Mouse (Mus musculus): ENCODE results near the gene Ube2v1. TPM values are rescaled to one million over a fixed set of nuclear protein-coding genes. Genes with fewer than 3 reads are reported as not detected.
A peak's percentile ranks its signal among the peaks of the same experiment; 100 is the strongest.

Gene Ube2v1
- polyA plus RNA-seq, 1 experiment from 2014 or later, result 184 TPM

- WGBS, result 28% methylated on average over 11 of the region's 11 CpGs
- H3K4me3 ChIP-seq (ENCODE audit: low read depth, low read length), result no peak overlapping the region
- no peak overlapping the region for H3K4me2 ChIP-seq (replicated peaks; ENCODE audit: low read depth, low read length)
- H3K27ac ChIP-seq (ENCODE audit: low read length), result no peak overlapping the region
- DNase-seq (ENCODE audit: low spot score) (peak; percentile 93), ATAC-seq (peak; percentile 78)
- H3K36me3 ChIP-seq (ENCODE audit: insufficient read depth, low read length), result peaks cover 8% of the 10 kb centered on the region; the same call in 1 of the 2 replicates
- TF ChIP-seq EP300 (IDR thresholded peaks at IDR 0.05) (no peak), CTCF (IDR thresholded peaks at IDR 0.05) (peak; percentile 98)
- H3K9ac ChIP-seq (replicated peaks; ENCODE audit: low read depth), result no peak overlapping the region
- H3K4me1 ChIP-seq (ENCODE audit: insufficient read depth, low read depth, low read length), result no peaks in the 10 kb centered on the region
- no peaks in the 10 kb centered on the region for H3K27me3 ChIP-seq (replicated peaks; ENCODE audit: insufficient read depth, low read length)
- H3K9me3 ChIP-seq (ENCODE audit: low read length), result no peaks in the 10 kb centered on the region
Measured at GRCm38 (mm10) chr2:167605178-167605794, 26.6 kb downstream of the Ube2v1 start.

DNA sequence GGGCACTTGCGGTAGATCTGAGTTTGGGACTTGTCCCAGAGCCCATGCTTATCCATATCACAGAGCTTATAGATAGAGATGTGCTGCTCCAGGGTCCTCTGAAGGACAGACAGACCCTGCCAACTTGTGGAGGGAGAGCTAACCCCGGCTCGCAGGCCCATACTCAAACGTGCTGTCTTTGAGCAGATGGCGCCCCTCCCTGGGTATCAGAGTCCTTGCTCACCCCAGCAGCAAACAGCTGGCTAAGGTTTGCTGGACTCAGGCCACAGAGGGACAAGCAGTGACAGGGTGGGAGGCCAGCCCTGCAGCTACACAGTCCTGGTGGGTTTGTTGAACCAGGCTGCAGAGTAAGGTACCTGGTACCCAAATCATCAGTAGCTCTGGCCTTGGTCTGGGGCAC lies 28.9 kb downstream of the Ube2v1 start:
- Histone ChIP-seq H3K9ac (replicated peaks; ENCODE audit: low read depth) (no peak overlapping the region), H3K36me3 (ENCODE audit: insufficient read depth, low read length) (peaks cover 8% of the 10 kb centered on the region; the same call in 1 of the 2 replicates), H3K27me3 (replicated peaks; ENCODE audit: insufficient read depth, low read length) (no peaks in the 10 kb centered on the region), H3K27ac (ENCODE audit: low read length) (no peak overlapping the region), H3K9me3 (ENCODE audit: low read length) (no peaks in the 10 kb centered on the region), H3K4me3 (ENCODE audit: low read depth, low read length) (no peak overlapping the region), H3K4me2 (replicated peaks; ENCODE audit: low read depth, low read length) (no peak overlapping the region), H3K4me1 (ENCODE audit: insufficient read depth, low read depth, low read length) (0 out of 2 replicates have a peak, but pooled peaks cover 2% of the 10 kb centered on the region)
- TF ChIP-seq EP300 (IDR thresholded peaks at IDR 0.05) (no peak), CTCF (IDR thresholded peaks at IDR 0.05) (peak; percentile 73)
- peak; percentile 75 for DNase-seq (ENCODE audit: low spot score)
- 34% methylated on average over 5 of the region's 5 CpGs for WGBS
- ATAC-seq, result peak; percentile 42; the same call in 1 of the 2 replicates

DNA sequence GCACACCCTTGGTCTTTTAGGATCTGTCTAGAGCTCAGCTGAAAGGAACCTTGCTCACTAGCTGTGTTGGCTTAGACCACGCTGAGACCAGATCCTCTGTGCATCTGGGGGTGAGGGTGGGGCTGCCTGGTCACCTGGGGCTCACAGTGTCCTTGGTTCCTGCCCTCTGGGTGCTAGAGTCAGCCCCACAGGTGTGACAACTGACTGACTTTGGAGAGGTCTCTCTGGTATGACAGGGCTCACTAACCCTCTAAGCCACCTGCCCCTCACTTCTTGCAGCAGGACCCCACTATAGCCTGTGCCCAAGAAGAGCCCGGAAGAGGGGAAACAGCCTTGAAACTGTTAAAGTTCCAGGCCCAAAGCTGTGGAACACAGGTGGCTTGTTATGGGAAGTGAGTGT lies 29.5 kb downstream of the Ube2v1 start:
- H3K9me3 ChIP-seq (ENCODE audit: low read length), result no peaks in the 10 kb centered on the region
- no peaks in the 10 kb centered on the region for H3K27me3 ChIP-seq (replicated peaks; ENCODE audit: insufficient read depth, low read length)
- no peak for TF ChIP-seq EP300 (IDR thresholded peaks at IDR 0.05)
- TF ChIP-seq CTCF (IDR thresholded peaks at IDR 0.05), result no peak
- H3K27ac ChIP-seq (ENCODE audit: low read length), result no peak overlapping the region
- no peak overlapping the region for H3K4me3 ChIP-seq (ENCODE audit: low read depth, low read length)
- DNase-seq (ENCODE audit: low spot score), result no peak
- H3K4me1 ChIP-seq (ENCODE audit: insufficient read depth, low read depth, low read length), result 0 out of 2 replicates have a peak, but pooled peaks cover 2% of the 10 kb centered on the region
- no peak for ATAC-seq
- peaks cover 5% of the 10 kb centered on the region; the same call in 1 of the 2 replicates for H3K36me3 ChIP-seq (ENCODE audit: insufficient read depth, low read length)
- no peak overlapping the region for H3K4me2 ChIP-seq (replicated peaks; ENCODE audit: low read depth, low read length)
- 83% methylated on average over 2 of the region's 2 CpGs for WGBS
- H3K9ac ChIP-seq (replicated peaks; ENCODE audit: low read depth), result no peak overlapping the region

- Histone ChIP-seq H3K4me3 (ENCODE audit: low read depth, low read length) (no peak overlapping the region), H3K4me1 (ENCODE audit: insufficient read depth, low read depth, low read length) (0 out of 2 replicates have a peak, but pooled peaks cover 7% of the 10 kb centered on the region), H3K9ac (replicated peaks; ENCODE audit: low read depth) (no peak overlapping the region), H3K27ac (ENCODE audit: low read length) (peak overlapping the region; percentile 16; the same call in 1 of the 2 replicates), H3K27me3 (replicated peaks; ENCODE audit: insufficient read depth, low read length) (no peaks in the 10 kb centered on the region), H3K9me3 (ENCODE audit: low read length) (no peaks in the 10 kb centered on the region), H3K36me3 (ENCODE audit: insufficient read depth, low read length) (no peaks in the 10 kb centered on the region), H3K4me2 (replicated peaks; ENCODE audit: low read depth, low read length) (no peak overlapping the region)
- TF ChIP-seq CTCF (IDR thresholded peaks at IDR 0.05) (no peak), EP300 (IDR thresholded peaks at IDR 0.05) (no peak)
- 43% methylated on average over 8 of the region's 8 CpGs for WGBS
- peak; percentile 52 for DNase-seq (ENCODE audit: low spot score)
- no peak for ATAC-seq
Measured at GRCm38 (mm10) chr2:167600481-167600995, 31.4 kb downstream of the Ube2v1 start.

DNA sequence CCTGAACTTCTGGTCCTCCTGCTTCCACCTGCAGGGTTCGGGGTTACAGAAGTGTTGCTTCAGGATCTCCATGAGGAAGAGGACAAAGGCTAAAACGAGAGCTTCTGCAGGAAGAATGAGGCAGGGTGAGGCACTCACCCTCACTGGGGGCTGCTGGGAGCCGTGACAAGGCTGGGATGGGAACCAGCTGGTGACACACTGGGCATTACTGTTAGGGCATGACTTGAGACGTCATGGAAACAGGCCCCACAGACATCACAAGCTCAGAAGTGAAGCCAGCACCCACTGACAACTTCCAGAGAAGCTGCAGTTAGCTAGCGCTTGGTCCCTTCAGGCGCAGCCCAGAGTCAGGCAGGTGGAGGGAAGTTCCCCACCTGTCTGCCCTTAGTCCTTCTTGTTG lies 32.0 kb downstream of the Ube2v1 start:
- Histone ChIP-seq H3K9ac (replicated peaks; ENCODE audit: low read depth) (no peak overlapping the region), H3K4me1 (ENCODE audit: insufficient read depth, low read depth, low read length) (0 out of 2 replicates have a peak, but pooled peaks cover 9% of the 10 kb centered on the region), H3K27ac (ENCODE audit: low read length) (peak overlapping the region; percentile 91; the same call in 1 of the 2 replicates), H3K4me2 (replicated peaks; ENCODE audit: low read depth, low read length) (no peak overlapping the region), H3K36me3 (ENCODE audit: insufficient read depth, low read length) (no peaks in the 10 kb centered on the region), H3K9me3 (ENCODE audit: low read length) (no peaks in the 10 kb centered on the region), H3K27me3 (replicated peaks; ENCODE audit: insufficient read depth, low read length) (no peaks in the 10 kb centered on the region), H3K4me3 (ENCODE audit: low read depth, low read length) (no peak overlapping the region)
- WGBS, result 67% methylated on average over 6 of the region's 6 CpGs
- TF ChIP-seq EP300 (IDR thresholded peaks at IDR 0.05) (no peak), CTCF (IDR thresholded peaks at IDR 0.05) (no peak)
- ATAC-seq (peak; percentile 38), DNase-seq (ENCODE audit: low spot score) (peak; percentile 62)

DNA sequence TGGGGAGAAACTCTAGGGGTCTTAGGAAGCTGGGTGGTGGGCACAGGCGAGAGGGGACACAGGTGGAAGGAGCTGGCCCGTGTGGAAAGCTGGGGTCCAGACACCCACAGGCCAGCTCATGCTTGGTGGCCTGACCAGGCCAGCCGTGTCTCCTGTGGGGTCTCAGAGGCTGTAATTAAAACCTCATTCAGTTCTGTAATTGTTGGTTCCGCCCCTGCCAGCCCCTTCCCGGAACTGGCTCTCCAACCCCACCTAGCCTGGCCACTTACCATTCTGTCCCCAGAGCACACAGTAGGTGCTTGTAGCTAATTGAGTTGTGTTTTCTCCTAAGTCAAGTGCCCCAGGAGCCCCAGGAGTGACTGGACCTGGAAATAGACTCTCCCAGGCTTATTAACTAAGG lies 32.7 kb downstream of the Ube2v1 start:
- peak overlapping the region; percentile 91 for H3K27ac ChIP-seq (ENCODE audit: low read length)
- no peak overlapping the region for H3K9ac ChIP-seq (replicated peaks; ENCODE audit: low read depth)
- WGBS, result 67% methylated on average over 5 of the region's 5 CpGs
- ATAC-seq (no peak), DNase-seq (ENCODE audit: low spot score) (no peak)
- H3K4me3 ChIP-seq (ENCODE audit: low read depth, low read length), result no peak overlapping the region
- no peaks in the 10 kb centered on the region for H3K27me3 ChIP-seq (replicated peaks; ENCODE audit: insufficient read depth, low read length)
- H3K36me3 ChIP-seq (ENCODE audit: insufficient read depth, low read length), result no peaks in the 10 kb centered on the region
- H3K9me3 ChIP-seq (ENCODE audit: low read length), result no peaks in the 10 kb centered on the region
- H3K4me1 ChIP-seq (ENCODE audit: insufficient read depth, low read depth, low read length), result 0 out of 2 replicates have a peak, but pooled peaks cover 9% of the 10 kb centered on the region
- no peak overlapping the region for H3K4me2 ChIP-seq (replicated peaks; ENCODE audit: low read depth, low read length)
- no peak for TF ChIP-seq CTCF (IDR thresholded peaks at IDR 0.05)
- TF ChIP-seq EP300 (IDR thresholded peaks at IDR 0.05), result 0 out of 2 replicates have a peak, but pooled peaks have one; percentile 9
